Mouse (Mus musculus): ENCODE data around the gene Myo18b. TPM values are rescaled to one million over a fixed set of nuclear protein-coding genes. Genes with fewer than 3 reads are reported as not detected.

Gene Myo18b
- polyA plus RNA-seq, 1 experiment from 2014 or later, result 0.41 TPM

DNA sequence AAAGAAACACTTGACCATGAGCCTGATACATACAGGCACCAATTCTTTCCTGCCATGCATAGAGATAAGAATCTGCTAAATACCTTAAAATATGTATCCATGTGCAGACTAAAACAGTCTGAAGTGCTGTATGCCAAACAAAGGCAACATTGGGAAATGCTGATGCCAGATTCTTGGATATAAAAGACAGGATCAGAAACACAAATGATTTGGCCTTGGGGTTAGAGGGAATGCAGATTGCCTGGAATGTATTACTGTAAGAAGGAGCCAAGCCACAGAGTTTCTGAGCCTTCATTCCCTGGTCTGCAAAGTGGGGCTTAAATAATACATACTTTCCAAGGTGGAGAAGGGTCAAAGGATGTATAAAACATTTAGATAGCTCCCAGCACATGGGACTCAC, 61.3 kb downstream of the Myo18b start:
- Histone ChIP-seq H3K9me3 (replicated peaks) (no peaks in the 10 kb centered on the region), H3K36me3 (no peaks in the 10 kb centered on the region), H3K27ac (no peak overlapping the region), H3K27me3 (ENCODE audit: low read depth, poor library complexity, severe bottlenecking) (no peaks in the 10 kb centered on the region), H3K4me1 (peaks cover 4% of the 10 kb centered on the region; the same call in 1 of the 2 replicates), H3K4me3 (no peak overlapping the region)
- no peak for DNase-seq (ENCODE audit: low spot score)

- Histone ChIP-seq H3K4me1 (peaks cover 4% of the 10 kb centered on the region; the same call in 1 of the 2 replicates), H3K27me3 (ENCODE audit: low read depth, poor library complexity, severe bottlenecking) (no peaks in the 10 kb centered on the region), H3K27ac (no peak overlapping the region), H3K4me3 (no peak overlapping the region), H3K9me3 (replicated peaks) (no peaks in the 10 kb centered on the region), H3K36me3 (no peaks in the 10 kb centered on the region)
- no peak for DNase-seq (ENCODE audit: low spot score)
- WGBS, result 86% methylated on average over 11 of the region's 11 CpGs
These were observed 62.3 kb downstream of the Myo18b start for GRCm38 (mm10) chr5:112833866-112834265.

DNA sequence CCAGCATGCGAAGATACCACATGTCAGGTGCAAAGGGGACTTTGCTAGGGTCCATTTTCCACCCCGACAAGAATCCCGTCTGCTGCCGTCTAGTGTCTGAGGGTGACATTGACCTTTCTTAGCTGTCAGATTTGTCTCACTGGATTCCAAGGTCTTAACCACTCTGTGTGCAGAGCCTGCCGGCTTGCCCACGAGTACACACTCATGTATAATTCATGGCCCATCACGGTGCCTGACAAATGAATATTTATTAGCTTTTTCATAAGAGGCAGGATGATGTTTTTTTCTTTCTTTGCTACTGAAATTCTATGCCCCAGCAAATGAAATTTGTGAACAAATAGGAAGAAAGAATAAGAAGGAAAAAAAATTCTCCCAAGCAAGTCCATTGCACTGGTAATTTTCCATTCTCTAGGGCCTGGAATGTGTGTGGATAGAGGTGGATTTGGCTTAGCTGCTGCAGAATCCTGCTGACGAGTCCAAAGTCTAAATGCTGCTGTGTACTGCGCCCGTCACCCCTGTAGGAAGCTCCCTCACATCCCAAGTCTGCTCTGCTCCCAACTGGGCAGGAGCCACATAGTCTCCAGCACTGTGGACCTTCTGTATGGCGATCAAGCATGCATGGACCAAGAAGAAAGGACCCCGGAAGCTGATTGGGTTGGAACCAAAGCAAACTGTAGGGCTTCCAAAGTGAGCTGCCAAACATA, 70.9 kb downstream of the Myo18b start:
- no peak overlapping the region for H3K27ac ChIP-seq
- H3K9me3 ChIP-seq (replicated peaks), result no peaks in the 10 kb centered on the region
- no peak for DNase-seq (ENCODE audit: low spot score)
- 80% methylated on average over 12 of the region's 12 CpGs for WGBS
- H3K4me1 ChIP-seq, result no peaks in the 10 kb centered on the region
- no peaks in the 10 kb centered on the region for H3K27me3 ChIP-seq (ENCODE audit: low read depth, poor library complexity, severe bottlenecking)
- H3K4me3 ChIP-seq, result no peak overlapping the region
- no peaks in the 10 kb centered on the region for H3K36me3 ChIP-seq

GRCm38 (mm10) chr5:112824376-112824775, 71.8 kb downstream of the Myo18b start:
- no peak overlapping the region for H3K27ac ChIP-seq
- no peaks in the 10 kb centered on the region for H3K9me3 ChIP-seq (replicated peaks)
- DNase-seq (ENCODE audit: low spot score), result peak; percentile 83
- H3K4me3 ChIP-seq, result no peak overlapping the region
- 39% methylated on average over 13 of the region's 13 CpGs for WGBS
- no peaks in the 10 kb centered on the region for H3K36me3 ChIP-seq
- H3K4me1 ChIP-seq, result no peaks in the 10 kb centered on the region
- no peaks in the 10 kb centered on the region for H3K27me3 ChIP-seq (ENCODE audit: low read depth, poor library complexity, severe bottlenecking)

DNA sequence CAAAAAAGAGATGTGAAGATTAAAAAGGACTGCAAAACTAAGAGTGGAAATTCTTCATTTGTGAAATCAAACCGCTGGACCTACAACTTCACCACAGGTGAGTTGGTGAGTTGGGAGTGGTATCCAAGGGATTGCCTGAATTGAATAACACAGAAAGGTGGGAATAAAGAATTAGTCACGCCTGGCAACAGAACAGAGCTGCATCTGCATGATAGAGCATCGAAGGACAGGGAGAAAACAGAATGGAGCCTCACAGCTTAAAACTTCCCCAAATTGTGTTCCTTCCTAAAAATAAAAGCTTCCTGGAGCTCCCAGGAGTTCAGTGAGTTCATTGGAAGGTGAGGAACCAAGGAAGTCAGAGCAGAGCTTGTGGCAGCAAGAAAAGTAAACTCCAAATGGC, 73.7 kb downstream of the Myo18b start:
- Histone ChIP-seq H3K27ac (no peak overlapping the region), H3K4me3 (no peak overlapping the region), H3K36me3 (no peaks in the 10 kb centered on the region), H3K27me3 (ENCODE audit: low read depth, poor library complexity, severe bottlenecking) (no peaks in the 10 kb centered on the region), H3K4me1 (no peaks in the 10 kb centered on the region), H3K9me3 (replicated peaks) (no peaks in the 10 kb centered on the region)
- no peak for DNase-seq (ENCODE audit: low spot score)
- WGBS, result 72% methylated on average over 3 of the region's 3 CpGs

GRCm38 (mm10) chr5:112815051-112815450, 81.1 kb downstream of the Myo18b start:
- WGBS, result 86% methylated on average over 7 of the region's 7 CpGs
- Histone ChIP-seq H3K4me3 (no peak overlapping the region), H3K36me3 (no peaks in the 10 kb centered on the region), H3K27ac (no peak overlapping the region), H3K4me1 (no peaks in the 10 kb centered on the region), H3K27me3 (ENCODE audit: low read depth, poor library complexity, severe bottlenecking) (no peaks in the 10 kb centered on the region), H3K9me3 (replicated peaks) (no peaks in the 10 kb centered on the region)
- DNase-seq (ENCODE audit: low spot score), result no peak

DNA sequence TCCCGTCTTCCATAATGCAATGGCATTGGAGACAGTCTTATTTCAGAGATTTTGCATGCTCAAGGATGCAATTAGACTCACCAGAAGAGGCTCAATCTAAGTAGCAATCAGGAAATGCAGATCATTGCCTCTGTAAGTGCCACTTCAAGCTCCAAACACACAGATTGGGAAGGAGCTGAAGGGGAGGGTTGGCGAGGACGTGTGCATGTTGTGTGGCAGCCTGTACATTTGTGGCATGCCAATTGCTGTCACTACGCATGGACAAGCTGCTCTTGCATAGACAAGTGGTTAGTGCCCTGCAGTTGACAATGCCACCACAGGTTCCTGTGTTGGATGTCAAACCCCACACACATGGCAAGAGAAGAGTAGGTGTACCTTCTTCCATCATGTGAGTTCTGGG, 88.5 kb downstream of the Myo18b start:
- WGBS, result 90% methylated on average over 4 of the region's 4 CpGs
- H3K36me3 ChIP-seq, result no peaks in the 10 kb centered on the region

DNA sequence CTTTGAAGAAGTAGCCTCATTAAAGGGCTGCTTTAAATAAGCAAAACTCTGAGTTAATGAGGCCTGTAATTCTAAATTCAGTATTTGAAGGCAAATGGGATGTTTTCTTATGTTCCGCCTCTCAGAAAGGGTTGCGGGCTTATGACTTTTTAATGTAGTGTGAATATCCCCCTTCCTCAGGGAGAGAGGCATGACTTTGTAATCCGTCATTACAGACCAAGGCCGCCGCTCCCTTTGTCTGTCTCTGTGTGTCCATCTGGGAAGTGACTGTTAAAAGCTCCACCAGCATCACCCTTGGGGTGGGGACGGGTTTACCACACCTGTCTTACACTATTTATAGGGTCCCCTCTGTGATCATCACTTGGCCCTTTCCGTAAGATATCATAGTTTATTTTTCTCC, 100.1 kb downstream of the Myo18b start:
- H3K27me3 ChIP-seq (ENCODE audit: low read depth, poor library complexity, severe bottlenecking), result no peaks in the 10 kb centered on the region
- H3K4me1 ChIP-seq, result no peaks in the 10 kb centered on the region
- no peak overlapping the region for H3K27ac ChIP-seq
- H3K36me3 ChIP-seq, result no peaks in the 10 kb centered on the region
- no peak overlapping the region for H3K4me3 ChIP-seq
- H3K9me3 ChIP-seq (replicated peaks), result no peaks in the 10 kb centered on the region
- DNase-seq (ENCODE audit: low spot score), result no peak
- WGBS, result 83% methylated on average over 7 of the region's 7 CpGs

More for the DNA sequence above, 88.5 kb downstream of the Myo18b start:
- H3K27ac ChIP-seq, result no peak overlapping the region
- H3K27me3 ChIP-seq (ENCODE audit: low read depth, poor library complexity, severe bottlenecking), result no peaks in the 10 kb centered on the region
- no peaks in the 10 kb centered on the region for H3K9me3 ChIP-seq (replicated peaks)
- no peaks in the 10 kb centered on the region for H3K4me1 ChIP-seq
- no peak for DNase-seq (ENCODE audit: low spot score)
- no peak overlapping the region for H3K4me3 ChIP-seq

GRCm38 (mm10) chr5:112791792-112792780, 104.1 kb downstream of the Myo18b start:
- no peaks in the 10 kb centered on the region for H3K36me3 ChIP-seq
- H3K27me3 ChIP-seq (ENCODE audit: low read depth, poor library complexity, severe bottlenecking), result no peaks in the 10 kb centered on the region

DNA sequence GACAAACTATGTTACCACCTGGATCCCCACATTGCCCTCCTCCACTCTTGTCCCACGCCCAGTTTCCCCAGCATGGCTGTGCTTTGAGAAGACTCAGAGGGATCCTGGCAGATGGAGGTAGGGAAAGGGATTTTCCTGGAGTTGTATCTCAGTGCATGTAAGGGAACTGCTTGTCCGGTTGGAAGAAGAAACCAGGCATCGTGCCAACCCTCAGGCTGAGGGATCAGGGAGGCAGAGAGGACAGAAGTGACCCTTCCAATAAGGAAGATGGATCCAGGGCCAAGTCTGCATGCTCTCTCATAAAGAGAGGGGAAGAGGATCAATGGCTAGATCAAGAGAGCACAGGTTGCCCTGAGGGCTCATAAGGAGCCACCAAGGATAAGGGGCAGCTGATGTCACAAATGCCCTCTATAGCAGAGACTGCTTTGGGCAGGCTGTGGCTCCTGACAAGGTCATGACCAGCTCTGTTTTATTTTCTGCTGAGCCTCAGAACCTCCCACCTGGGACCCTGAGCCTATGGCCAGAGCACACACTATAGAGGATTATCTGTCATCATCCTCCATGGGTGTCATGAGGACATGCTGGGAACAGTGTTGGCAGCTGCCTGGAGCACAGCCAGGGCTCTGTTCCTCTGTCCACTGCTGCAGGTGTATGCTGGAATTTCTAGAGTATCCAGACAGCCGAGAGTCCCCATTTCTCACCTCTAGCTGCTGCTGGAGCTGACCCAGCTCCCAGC, 105.6 kb downstream of the Myo18b start:
- Histone ChIP-seq H3K9me3 (replicated peaks) (no peaks in the 10 kb centered on the region), H3K27me3 (ENCODE audit: low read depth, poor library complexity, severe bottlenecking) (no peaks in the 10 kb centered on the region), H3K4me1 (no peaks in the 10 kb centered on the region), H3K36me3 (no peaks in the 10 kb centered on the region), H3K4me3 (no peak overlapping the region), H3K27ac (no peak overlapping the region)
- WGBS, result 88% methylated on average over 4 of the region's 4 CpGs
- no peak for DNase-seq (ENCODE audit: low spot score)

More at GRCm38 (mm10) chr5:112791792-112792780, 104.1 kb downstream of the Myo18b start:
- Histone ChIP-seq H3K4me3 (no peak overlapping the region), H3K4me1 (no peaks in the 10 kb centered on the region), H3K27ac (no peak overlapping the region), H3K9me3 (replicated peaks) (no peaks in the 10 kb centered on the region)
- WGBS, result 79% methylated on average over 15 of the region's 15 CpGs
- no peak for DNase-seq (ENCODE audit: low spot score)

GRCm38 (mm10) chr5:112788441-112788840, 107.7 kb downstream of the Myo18b start:
- no peak for DNase-seq (ENCODE audit: low spot score)
- WGBS, result 94% methylated on average over 2 of the region's 2 CpGs
- H3K4me1 ChIP-seq, result no peaks in the 10 kb centered on the region

GRCm38 (mm10) chr5:112786788-112787187, 109.4 kb downstream of the Myo18b start:
- Histone ChIP-seq H3K9me3 (replicated peaks) (no peaks in the 10 kb centered on the region), H3K27me3 (ENCODE audit: low read depth, poor library complexity, severe bottlenecking) (0 out of 2 replicates have a peak, but pooled peaks cover 5% of the 10 kb centered on the region), H3K36me3 (no peaks in the 10 kb centered on the region), H3K4me1 (no peaks in the 10 kb centered on the region), H3K27ac (no peak overlapping the region), H3K4me3 (no peak overlapping the region)
- 89% methylated on average over 6 of the region's 6 CpGs for WGBS
- no peak for DNase-seq (ENCODE audit: low spot score)

More at GRCm38 (mm10) chr5:112788441-112788840, 107.7 kb downstream of the Myo18b start:
- 0 out of 2 replicates have a peak, but pooled peaks cover 5% of the 10 kb centered on the region for H3K27me3 ChIP-seq (ENCODE audit: low read depth, poor library complexity, severe bottlenecking)
- H3K9me3 ChIP-seq (replicated peaks), result no peaks in the 10 kb centered on the region
- H3K4me3 ChIP-seq, result no peak overlapping the region
- H3K36me3 ChIP-seq, result no peaks in the 10 kb centered on the region
- H3K27ac ChIP-seq, result no peak overlapping the region
